Mouse (Mus musculus): ENCODE measurements around the gene Nckap1l. TPM values are rescaled to one million over a fixed set of nuclear protein-coding genes. Genes with fewer than 3 reads are reported as not detected.
"Not testable (repeated sequence)": the region's sequence is repeated elsewhere in the genome, so short reads cannot be mapped to it uniquely, and the experiment has no call there.

The Nckap1l gene
- total RNA-seq (2015; ENCODE audit: low replicate concordance) (21.5 and 35.4 TPM in 2 replicates), total RNA-seq (2017; ENCODE audit: low replicate concordance) (27.9 and 28.0 TPM in 2 replicates)

DNA sequence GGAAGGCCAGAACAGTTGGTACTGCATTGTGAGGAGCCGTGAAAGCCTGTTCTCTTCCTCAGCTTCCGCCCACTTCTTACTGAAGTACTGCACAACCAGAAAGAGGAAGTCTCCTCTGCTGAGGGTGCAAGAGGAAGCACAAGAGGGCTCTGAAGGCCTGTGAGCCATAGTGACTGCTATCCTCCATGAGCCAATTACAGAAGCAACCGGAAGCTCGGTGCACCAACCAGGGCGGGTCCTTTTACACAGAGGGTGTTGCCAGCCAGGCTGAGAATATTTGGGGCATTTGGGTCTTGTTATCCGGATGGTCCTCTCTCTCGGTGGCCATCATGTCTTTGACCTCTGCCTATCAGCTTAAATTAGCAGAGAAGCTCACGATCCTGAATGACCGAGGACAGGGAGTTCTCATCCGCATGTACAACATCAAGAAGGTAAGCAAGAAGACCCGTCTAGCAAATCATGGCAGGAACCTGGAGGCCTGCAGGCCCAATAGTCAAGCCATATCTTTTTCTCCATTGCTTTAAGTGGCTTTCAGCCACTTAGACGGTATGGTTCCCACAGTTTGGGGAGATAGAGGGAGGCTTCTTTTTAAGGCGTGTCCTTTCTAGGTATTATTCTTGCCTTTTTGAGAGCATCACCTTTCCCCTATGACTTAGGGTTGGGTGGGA lies at the start of gene Nckap1l:
Nckap1l (plus strand) TSS at position 244 of the 668 bp plus-strand sequence.
- peak; percentile 71 for ATAC-seq (replicated peaks; ENCODE audit: low FRiP score, poor library complexity, severe bottlenecking)

DNA sequence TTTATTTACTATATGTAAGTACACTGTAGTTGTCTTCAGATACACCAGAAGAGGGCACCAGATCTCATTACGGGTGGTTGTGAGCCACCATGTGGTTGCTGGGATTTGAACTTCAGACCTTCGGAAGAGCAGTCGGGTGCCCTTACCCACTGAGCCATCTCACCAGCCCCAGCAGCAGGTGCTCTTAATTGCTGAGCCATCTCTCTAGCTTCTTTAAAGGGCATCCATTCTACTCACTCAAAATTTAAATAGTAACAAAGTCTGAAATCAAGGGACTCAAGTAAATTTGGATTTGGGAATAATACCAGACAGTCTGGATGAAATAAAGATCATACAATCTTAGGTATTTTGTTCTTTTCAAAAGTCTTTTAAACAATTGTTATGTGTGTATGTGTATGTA lies 48.0 kb upstream of the Nckap1l start:
- ATAC-seq (replicated peaks; ENCODE audit: low FRiP score, poor library complexity, severe bottlenecking) = not testable (repeated sequence)

DNA sequence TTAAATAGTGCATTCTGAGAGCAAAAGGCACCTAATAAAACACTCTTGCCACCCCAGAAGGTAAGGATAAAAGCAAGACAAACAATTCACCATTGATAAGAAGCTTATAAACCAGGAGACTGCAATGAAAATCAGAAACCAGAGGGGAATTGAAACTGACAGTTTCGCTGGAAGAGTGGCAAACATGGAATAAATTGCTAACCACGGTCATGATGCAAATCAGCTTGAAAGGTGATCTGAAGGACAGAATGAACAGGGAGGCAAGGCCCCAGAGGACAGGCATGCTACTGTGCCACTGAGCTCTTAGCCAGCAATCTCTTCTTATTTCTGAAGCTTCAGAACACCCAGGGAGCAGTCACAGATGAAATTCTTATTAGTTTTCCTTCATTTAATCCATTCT lies 26.6 kb upstream of the Nckap1l start:
- ATAC-seq (replicated peaks; ENCODE audit: low FRiP score, poor library complexity, severe bottlenecking) = no peak

DNA sequence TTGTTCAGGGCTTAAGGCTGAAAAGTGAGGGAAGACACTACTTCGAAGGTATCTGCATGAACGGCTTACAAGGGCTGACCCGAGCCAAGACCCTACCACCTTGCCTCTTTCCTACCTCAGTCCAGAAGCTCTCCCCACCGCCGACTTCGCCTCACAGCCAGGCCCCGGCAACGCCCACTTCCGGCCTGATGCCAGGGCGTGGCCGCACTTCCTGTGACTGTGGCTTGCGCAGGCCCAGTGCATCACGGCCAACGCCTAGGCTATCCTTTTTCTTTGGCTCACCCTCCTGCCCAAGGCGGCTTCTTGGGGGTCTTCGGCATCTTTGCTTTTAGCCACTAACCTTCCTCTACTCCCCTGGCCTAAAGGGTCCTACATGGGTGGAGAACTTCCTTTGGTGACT lies 23.4 kb upstream of the Nckap1l start, which contains the start of gene Gtsf1:
Gtsf1 (minus strand) TSS at position 230 of the 400 bp plus-strand sequence.
- no peak for ATAC-seq (replicated peaks; ENCODE audit: low FRiP score, poor library complexity, severe bottlenecking)

DNA sequence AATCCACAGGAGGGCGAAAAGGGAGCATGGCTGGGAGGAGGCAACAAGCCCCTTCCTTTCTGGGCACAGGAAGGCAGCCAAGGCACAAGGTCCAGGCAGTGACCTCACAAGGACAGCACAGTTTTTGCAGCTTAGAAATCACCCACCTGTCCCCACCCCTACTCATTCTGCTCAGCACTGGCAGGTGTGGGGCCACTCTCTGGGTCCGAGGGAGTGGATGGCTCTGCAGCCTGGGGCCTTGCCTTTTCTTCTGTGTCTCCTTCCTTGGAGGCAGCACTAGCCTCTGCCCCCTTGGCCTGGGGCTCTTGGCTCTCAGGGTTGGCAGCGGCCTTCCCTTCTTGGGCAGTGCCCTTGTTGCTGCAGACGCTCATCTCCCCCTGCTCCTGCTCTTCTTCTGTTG lies 7.6 kb upstream of the Nckap1l start:
- not testable (repeated sequence) for ATAC-seq (replicated peaks; ENCODE audit: low FRiP score, poor library complexity, severe bottlenecking)

DNA sequence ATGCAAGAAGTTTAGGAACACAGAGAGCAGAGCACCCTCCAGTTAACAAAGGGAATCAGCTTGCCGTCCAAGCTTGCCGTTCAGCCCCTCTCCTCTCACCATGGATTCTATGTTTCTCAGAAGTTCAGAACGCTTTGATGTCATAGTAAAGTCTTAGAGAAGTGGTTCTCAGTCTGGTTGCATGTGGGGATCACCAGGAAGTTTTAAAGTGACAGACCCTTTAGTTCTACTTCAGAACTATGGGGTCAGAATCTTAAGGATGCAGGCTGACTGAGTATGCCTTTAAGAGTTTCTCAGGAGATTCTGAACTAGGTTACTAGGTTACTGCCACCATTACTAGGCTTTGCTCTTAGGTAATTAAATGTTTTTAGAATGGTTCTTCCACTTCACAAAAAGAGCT lies 5.2 kb upstream of the Nckap1l start, which contains the start of gene Gtsf2:
Gtsf2 (minus strand) TSS at position 101 of the 400 bp plus-strand sequence.
- no peak for ATAC-seq (replicated peaks; ENCODE audit: low FRiP score, poor library complexity, severe bottlenecking)

DNA sequence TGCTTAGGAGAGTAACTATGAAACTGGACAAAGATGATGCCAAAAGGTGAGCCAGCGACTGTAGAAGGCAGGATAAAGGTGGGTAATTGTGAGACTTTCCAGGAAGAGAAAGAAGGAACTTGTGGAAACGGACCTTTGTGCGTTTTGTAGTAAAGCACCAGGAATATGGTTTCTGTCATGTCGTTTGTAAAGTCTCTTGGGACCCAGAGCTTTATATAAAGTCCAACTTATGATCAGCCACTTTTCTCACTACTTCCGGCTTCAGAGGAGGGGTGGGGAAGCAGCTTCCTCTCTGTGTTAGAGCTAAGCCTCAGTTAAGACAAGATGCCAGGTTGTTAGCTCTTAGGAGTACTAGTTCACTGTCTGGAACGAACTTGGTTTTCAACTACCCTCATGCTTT lies 855 bp downstream of the Nckap1l start:
- ATAC-seq (replicated peaks; ENCODE audit: low FRiP score, poor library complexity, severe bottlenecking) = no peak

DNA sequence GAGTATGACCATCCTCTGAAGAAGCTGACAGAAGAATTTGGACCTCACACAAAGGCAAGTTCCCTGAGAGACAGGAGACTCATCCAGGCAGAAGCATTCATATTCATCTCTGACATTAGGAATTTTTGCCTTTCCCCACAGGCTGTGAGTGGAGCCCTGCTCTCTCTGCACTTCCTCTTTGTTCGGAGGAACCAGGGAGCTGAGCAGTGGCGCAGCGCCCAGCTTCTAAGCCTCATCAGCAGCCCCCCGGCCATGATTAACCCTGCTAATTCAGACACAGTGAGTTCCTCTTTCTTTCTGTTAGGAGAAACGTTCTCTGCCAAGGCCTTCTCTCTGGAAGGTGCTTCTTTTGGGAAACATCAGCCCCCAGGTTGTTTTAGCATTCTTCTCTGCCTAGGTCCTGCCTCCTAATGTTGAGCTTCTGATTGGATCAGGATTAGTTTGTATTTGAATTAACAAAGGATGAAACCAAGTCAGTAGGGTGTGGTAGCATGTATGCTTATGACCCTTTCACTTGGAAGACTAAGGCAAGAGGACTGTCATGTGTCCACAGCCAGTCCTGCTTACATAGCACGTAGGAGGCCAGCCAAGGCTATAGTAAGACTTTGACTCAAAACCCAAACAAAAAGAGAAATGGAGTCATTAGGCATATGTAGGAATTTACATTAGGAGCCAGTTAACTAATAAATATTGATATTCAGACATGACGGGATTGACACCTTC lies 9.1 kb downstream of the Nckap1l start:
- no peak for ATAC-seq (replicated peaks; ENCODE audit: low FRiP score, poor library complexity, severe bottlenecking)

DNA sequence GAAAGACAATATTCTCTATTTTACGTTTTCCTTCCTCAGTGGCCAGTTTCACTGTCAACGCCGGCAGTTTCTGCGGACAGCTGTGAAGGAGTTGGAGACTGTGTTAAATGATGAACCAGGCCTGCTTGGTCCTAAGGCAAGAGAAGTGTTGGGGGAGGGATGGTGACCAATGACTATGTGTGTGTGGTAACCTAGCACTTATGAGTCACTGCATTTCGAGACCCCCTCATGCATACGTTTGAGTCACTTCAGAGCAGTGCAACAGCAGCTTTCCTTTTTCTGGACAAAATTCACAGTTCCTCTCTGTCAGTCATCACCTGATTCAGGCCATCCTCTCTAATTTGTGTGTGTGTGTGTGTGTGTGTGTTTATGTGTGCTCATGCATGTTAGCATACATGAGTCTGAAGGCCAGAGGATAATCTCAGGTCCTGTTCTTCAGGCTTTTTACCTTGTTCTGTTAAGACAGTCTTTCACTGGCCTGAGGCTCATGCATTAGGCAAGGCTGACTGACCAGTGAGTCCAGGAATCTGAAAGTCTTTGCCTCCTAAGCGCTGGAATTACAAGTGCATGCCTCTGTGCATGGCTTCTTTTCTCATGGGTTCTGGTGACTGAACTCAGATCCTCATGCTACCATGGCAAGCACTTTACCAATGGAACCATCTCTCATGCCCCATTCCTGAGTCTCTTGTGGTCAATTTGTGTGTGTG lies 18.0 kb downstream of the Nckap1l start:
- no peak for ATAC-seq (replicated peaks; ENCODE audit: low FRiP score, poor library complexity, severe bottlenecking)

DNA sequence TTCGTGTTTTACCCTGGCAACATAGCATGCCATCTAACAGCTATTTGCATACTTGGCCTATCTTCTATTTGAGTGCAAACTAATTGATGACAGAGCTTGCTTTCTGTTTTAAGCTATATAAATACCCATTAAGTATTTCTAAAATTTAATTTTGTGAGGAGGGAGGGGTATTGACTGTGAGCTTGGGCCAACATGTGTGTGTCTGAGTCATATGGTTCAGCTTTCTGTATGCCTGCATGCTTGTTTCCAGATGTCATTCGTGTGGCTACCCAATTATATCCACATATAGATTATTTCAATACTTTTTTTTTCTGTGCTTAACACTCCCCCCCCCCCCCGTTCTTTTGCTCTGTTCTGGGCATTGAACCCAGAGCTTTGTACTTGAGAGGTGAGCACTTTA lies 18.7 kb downstream of the Nckap1l start:
- no peak for ATAC-seq (replicated peaks; ENCODE audit: low FRiP score, poor library complexity, severe bottlenecking)

DNA sequence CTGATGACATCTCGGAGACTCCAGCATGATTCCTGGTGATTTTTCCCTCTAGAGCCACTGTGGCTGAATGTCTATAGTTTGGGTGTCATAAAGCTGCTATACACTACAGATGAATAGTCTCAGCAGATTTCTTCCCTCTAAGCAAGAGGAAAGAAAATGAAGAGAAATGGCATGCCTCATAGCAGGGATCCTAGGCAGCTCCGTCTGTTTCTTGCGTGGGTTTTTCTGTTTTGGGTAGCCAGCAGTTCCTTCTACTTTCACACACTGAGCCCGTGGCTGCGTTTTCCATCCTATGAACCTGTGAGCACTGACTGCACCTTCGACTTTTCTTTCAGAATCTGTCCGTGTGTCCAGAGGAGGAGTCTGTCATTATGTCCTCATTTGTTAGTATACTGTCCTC lies 19.6 kb downstream of the Nckap1l start:
- ATAC-seq (replicated peaks; ENCODE audit: low FRiP score, poor library complexity, severe bottlenecking) = no peak

DNA sequence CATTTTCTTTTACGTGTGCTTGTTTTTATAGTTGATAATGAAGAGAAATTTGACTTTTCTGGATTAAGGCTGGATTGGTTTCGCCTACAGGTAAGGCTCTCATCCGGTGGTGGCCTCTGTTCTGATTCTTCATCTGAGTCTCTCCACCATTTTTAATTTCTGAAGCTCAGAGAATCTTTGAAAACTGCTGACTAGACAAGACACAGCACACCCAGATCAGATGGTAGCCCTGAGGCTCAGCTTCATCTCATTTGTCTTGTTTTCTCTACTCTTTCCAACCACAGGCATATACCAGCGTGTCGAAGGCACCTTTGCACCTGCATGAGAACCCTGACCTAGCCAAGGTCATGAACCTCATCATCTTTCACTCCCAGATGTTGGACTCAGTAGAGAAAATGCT lies 20.2 kb downstream of the Nckap1l start:
- no peak for ATAC-seq (replicated peaks; ENCODE audit: low FRiP score, poor library complexity, severe bottlenecking)

DNA sequence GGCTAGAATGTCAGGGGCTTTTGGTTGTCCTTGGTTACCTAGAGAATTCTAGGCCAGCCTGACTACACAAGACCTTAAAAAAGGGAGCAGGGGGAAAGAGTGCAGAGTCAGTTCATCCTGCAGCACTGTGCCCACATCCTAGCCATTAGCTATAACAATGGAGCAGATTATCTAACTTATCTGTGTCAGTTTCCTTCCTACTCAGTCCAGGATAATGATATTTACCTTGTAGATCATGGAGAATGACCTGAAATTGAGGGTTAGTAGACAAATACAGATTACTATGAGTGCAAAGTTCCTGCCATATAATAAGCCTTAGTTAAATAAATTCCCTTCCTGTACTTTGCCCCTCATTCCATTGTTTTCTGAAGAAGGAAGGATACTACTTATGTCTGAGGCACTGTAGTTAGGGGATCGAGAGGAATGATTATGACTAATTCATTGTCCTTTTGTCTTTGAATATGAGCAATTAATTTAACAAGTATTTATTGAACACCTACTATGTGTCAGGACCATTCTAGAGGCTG lies 25.5 kb downstream of the Nckap1l start:
- no peak for ATAC-seq (replicated peaks; ENCODE audit: low FRiP score, poor library complexity, severe bottlenecking)

DNA sequence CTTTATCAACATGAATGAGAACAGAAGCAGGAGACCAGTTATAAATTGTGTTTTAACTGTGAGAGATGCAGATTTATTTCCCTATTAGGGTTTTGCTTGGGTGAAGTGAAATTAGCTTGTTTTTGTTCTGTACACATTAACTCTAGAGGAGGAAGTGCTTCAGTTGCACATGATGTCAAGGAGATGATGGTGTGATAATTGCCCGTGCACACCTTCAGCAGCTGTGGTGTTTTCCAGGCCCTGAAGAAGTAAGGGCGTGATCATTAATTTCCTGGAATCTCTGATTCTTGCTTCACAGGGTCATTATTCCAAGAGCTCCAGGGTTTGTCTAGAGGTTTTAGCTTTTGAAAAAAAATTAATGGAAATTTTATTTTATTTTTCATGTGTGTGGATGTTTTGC lies 26.5 kb downstream of the Nckap1l start:
- ATAC-seq (replicated peaks; ENCODE audit: low FRiP score, poor library complexity, severe bottlenecking) = no peak

DNA sequence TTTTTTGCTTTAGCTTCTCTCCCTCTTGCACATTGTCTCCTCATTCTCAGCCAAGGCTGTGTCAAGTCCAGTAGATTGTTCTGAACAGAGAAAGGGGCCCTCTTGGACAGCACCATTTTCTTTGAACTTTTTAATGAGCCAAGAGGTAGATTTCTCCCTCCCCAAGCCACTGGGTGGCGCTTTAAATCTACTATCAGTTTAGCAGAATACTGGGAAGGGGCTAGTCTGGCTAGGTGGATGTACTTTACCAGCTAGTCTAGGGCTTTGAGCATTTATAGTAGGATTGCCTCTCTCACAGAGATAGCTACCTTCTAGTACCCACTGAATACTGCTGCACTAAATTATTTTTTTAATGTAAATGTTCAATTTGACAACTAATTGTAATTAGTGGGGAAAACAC lies 28.9 kb downstream of the Nckap1l start:
- ATAC-seq (replicated peaks; ENCODE audit: low FRiP score, poor library complexity, severe bottlenecking) = no peak

DNA sequence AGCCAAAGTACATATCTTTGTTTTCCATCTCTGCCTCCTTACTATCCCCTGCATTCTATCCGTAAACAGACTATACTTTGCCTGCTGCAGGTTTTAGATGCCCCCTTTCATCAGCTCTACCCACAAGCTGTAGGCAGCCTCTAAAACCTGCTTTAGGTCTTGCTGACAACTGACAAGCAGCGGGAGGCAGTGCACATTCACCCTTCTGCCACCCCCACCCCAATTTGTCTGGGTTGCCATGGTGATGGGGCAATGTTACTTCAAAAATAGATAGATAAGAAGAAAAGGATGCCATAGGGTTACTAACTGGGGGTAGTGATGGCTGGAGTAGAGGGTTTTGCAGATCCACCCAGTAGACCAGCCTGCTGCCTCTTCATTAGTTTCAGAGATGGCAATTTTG lies 30.9 kb downstream of the Nckap1l start:
- no peak for ATAC-seq (replicated peaks; ENCODE audit: low FRiP score, poor library complexity, severe bottlenecking)

DNA sequence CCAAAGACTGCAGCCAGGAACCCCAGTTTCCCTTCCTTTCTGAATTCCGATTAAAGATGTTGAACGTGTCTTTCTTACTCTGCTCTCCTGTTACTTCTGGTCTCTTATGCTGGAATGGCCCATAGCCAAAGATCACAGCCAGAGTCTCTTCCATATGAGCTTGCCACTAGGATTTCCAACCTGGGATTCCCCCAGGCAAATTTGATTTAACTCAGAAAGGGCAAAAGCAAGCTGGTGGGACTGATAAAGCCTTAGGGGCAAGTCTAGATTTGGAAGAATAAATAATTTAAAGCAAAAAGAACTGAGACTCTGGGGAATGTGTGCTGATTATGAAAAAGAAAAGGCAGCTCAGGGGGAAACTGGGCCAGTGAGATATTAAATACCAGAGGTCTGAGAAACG lies 31.5 kb downstream of the Nckap1l start:
- ATAC-seq (replicated peaks; ENCODE audit: low FRiP score, poor library complexity, severe bottlenecking) = no peak

DNA sequence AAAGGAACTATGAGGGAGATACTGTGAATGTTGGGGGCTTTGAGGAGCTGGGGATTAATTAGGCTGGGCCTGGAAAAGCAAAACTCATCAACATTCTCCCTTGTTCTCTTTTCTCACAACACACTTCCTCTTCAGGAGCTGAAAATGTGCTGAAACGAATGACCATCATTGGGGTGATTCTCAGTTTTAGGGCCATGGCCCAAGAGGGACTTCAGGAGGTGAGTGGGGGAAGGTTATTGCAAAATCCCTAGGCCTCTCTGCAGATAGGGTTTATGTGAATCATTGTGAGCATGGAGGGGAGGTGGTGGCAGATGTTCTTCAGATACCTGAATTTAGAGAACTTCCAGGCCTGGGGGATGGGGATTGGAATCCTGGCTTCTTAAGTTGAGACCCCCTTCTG lies 33.1 kb downstream of the Nckap1l start:
- ATAC-seq (replicated peaks; ENCODE audit: low FRiP score, poor library complexity, severe bottlenecking) = no peak

DNA sequence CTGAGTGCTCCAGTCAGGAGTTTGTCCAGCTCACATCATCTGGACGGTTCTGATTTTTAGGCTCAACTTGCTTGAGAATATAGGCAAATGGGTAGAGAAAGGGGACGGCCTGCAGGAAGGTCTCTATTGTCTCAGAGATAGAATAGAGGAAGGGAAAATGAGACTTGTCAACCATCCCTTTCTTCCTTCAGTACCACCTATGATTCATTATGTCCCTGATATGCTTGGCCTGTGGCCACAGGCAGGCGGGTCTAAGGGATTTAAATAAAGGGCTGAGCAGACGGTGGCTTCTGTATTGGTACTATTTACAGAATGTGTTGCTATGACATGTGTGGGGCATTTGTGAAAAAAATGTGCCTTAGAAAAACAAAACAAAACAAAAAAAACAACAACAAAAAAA lies 34.7 kb downstream of the Nckap1l start:
- ATAC-seq (replicated peaks; ENCODE audit: low FRiP score, poor library complexity, severe bottlenecking) = no peak

Data from erythroblast, adult 5-6 weeks (primary cell).